Mouse (Mus musculus): ENCODE results near the gene Patj.

GRCm38 (mm10) chr4:98401584-98401962 is 6.0 kb downstream of the Patj start:
- TF ChIP-seq CTCF (IDR thresholded peaks at IDR 0.05 in 2 of 3, conservative IDR thresholded peaks at IDR 0.05 in 1 of 3; ENCODE audit: control insufficient read depth in 1 of 3, insufficient read depth in 1 of 3, low read depth in 2 of 3, low read length in 3 of 3, poor library complexity in 1 of 3, severe bottlenecking in 1 of 3) (no peak), MXI1 (IDR thresholded peaks at IDR 0.05; ENCODE audit: low read depth, low read length) (no peak), MAX (IDR thresholded peaks at IDR 0.05; ENCODE audit: low read length) (no peak), POLR2A (IDR thresholded peaks at IDR 0.05; ENCODE audit: control insufficient read depth in 1 of 2, insufficient read depth in 1 of 2, low read depth in 1 of 2, low read length in 2 of 2, poor library complexity in 1 of 2) (no peak), MEF2A (IDR thresholded peaks at IDR 0.05; ENCODE audit: extremely low read depth, insufficient replicate concordance, low read depth, low read length, poor library complexity, severe bottlenecking) (no peak)
